Mouse (Mus musculus) embryonic fibroblast, embryonic 13.5 days (primary cell): ENCODE measurements around the gene Gfi1.

Experiments used
- CTCF ChIP-seq: IDR thresholded peaks from 2 replicates; pipeline ENCODE4 v1.5.1; 2011; ENCODE audit warnings: mild to moderate bottlenecking, control low read depth, low read length, moderate library complexity, borderline replicate concordance; ENCODE audit not compliant: insufficient read depth
- POLR2A ChIP-seq: IDR thresholded peaks from 2 replicates; pipeline ENCODE4 v1.6.1; 2011; ENCODE audit warnings: low read depth, mild to moderate bottlenecking, control low read depth, low read length, moderate library complexity

GRCm38 (mm10) chr5:107768224-107768623, 42.4 kb upstream of the Gfi1 start:
- TF ChIP-seq POLR2A, result no peak
- TF ChIP-seq CTCF, result no peak
